Mouse (Mus musculus): ENCODE data around the gene Lonp1. TPM values are rescaled to one million over a fixed set of nuclear protein-coding genes. Genes with fewer than 3 reads are reported as not detected.
A peak's percentile ranks its signal among the peaks of the same experiment; 100 is the strongest.

The Lonp1 gene
- polyA plus RNA-seq, 1 experiment: 278 TPM

GRCm38 (mm10) chr17:56604422-56604821, 22.3 kb downstream of the Lonp1 start:
- TF ChIP-seq POLR2AphosphoS2 (IDR thresholded peaks at IDR 0.05; ENCODE audit: insufficient read length, low read depth): peak; percentile 57
- peak; percentile 33 for TF ChIP-seq POLR2A (IDR thresholded peaks at IDR 0.05; ENCODE audit: insufficient read length, low read depth)
- no peak for TF ChIP-seq CEBPB (IDR thresholded peaks at IDR 0.05; ENCODE audit: insufficient read depth, poor library complexity, severe bottlenecking)
- no peak overlapping the region for H3K4me3 ChIP-seq
- H3K79me2 ChIP-seq (ENCODE audit: control insufficient read depth, insufficient read depth): peaks cover 20% of the 10 kb centered on the region
- no peaks in the 10 kb centered on the region for H3K27me3 ChIP-seq (ENCODE audit: control insufficient read depth, insufficient read depth, insufficient read length)
- peaks cover 50% of the 10 kb centered on the region for H3K36me3 ChIP-seq (ENCODE audit: control insufficient read depth, insufficient read depth)
- H3ac ChIP-seq (ENCODE audit: control insufficient read depth, insufficient read length): no peak overlapping the region
- no peak overlapping the region for H3K4me2 ChIP-seq (ENCODE audit: low read depth)

- H3K4me3 ChIP-seq: no peak overlapping the region
- no peak overlapping the region for H3ac ChIP-seq (ENCODE audit: control insufficient read depth, insufficient read length)
- H3K27me3 ChIP-seq (ENCODE audit: control insufficient read depth, insufficient read depth, insufficient read length): no peaks in the 10 kb centered on the region
- H3K36me3 ChIP-seq (ENCODE audit: control insufficient read depth, insufficient read depth): peaks cover 53% of the 10 kb centered on the region
- TF ChIP-seq MAX (IDR thresholded peaks at IDR 0.05; ENCODE audit: low read depth) (no peak), POLR2AphosphoS2 (IDR thresholded peaks at IDR 0.05; ENCODE audit: insufficient read length, low read depth) (peak; percentile 35)
- H3K79me2 ChIP-seq (ENCODE audit: control insufficient read depth, insufficient read depth): peaks cover 17% of the 10 kb centered on the region
- H3K4me2 ChIP-seq (ENCODE audit: low read depth): no peak overlapping the region
These were observed 22.7 kb downstream of the Lonp1 start for GRCm38 (mm10) chr17:56604070-56604380.

- Histone ChIP-seq H3K36me3 (ENCODE audit: control insufficient read depth, insufficient read depth) (peaks cover 53% of the 10 kb centered on the region), H3ac (ENCODE audit: control insufficient read depth, insufficient read length) (no peak overlapping the region), H3K79me2 (ENCODE audit: control insufficient read depth, insufficient read depth) (peaks cover 11% of the 10 kb centered on the region), H3K27me3 (ENCODE audit: control insufficient read depth, insufficient read depth, insufficient read length) (no peaks in the 10 kb centered on the region), H3K4me2 (ENCODE audit: low read depth) (no peak overlapping the region), H3K4me3 (no peak overlapping the region)
- TF ChIP-seq MYOG (IDR thresholded peaks at IDR 0.05; ENCODE audit: control insufficient read depth in 1 of 3, insufficient read depth in 1 of 3, insufficient read length in 2 of 3, low read depth in 2 of 3) (no peak), POLR2AphosphoS2 (IDR thresholded peaks at IDR 0.05; ENCODE audit: insufficient read length, low read depth) (no peak), POLR2A (IDR thresholded peaks at IDR 0.05; ENCODE audit: insufficient read length, low read depth) (peak; percentile 15), MYOD1 (IDR thresholded peaks at IDR 0.05; ENCODE audit: control insufficient read depth in 1 of 3, insufficient read length in 2 of 3, low read depth in 2 of 3) (no peak), E2F4 (IDR thresholded peaks at IDR 0.05; ENCODE audit: insufficient read depth) (no peak), TCF3 (IDR thresholded peaks at IDR 0.05; ENCODE audit: insufficient read length, low read depth) (no peak), REST (IDR thresholded peaks at IDR 0.05; ENCODE audit: insufficient read depth, insufficient read length) (no peak), SRF (IDR thresholded peaks at IDR 0.05; ENCODE audit: control insufficient read depth, insufficient read length, low read depth) (no peak)
These were observed 23.3 kb downstream of the Lonp1 start for GRCm38 (mm10) chr17:56603186-56604069.

DNA sequence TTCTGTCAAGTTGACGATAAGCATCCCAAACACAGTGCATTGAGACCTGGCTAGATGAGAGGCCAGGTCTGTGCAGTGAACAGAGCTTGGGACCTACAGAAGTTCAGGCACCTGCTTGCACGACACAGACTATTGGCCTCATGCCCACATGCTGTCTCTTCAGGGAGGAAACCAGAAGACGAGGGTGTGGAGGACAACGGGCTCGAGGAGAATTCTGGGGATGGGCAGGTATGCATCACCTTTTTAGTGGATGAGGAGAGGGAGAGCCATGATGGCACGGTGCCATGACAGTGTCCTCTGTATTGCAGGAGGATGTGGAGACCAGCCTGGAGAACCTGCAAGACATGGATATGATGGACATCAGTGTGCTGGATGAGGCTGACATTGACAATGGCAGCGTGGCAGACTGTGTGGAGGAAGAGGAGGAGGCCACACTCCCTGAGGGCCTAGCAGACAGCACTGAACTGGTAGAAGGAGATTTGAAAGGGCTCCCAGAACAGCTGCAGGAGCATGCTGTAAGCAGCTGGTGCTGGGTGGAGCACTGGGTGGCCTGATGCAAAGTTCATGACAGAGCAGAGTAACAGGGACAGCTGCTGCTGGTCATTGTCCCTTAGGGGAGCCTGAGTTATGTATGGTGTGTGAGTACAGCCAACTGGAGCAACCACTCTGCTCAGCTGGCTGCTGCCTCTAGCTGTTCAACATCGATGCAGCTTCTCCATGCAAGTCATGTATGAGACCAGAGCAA, 33.0 kb downstream of the Lonp1 start:
- no peaks in the 10 kb centered on the region for H3K27me3 ChIP-seq (ENCODE audit: control insufficient read depth, insufficient read depth, insufficient read length)
- no peak overlapping the region for H3K4me3 ChIP-seq
- H3K79me2 ChIP-seq (ENCODE audit: control insufficient read depth, insufficient read depth): peaks cover 77% of the 10 kb centered on the region
- TF ChIP-seq MYOG (IDR thresholded peaks at IDR 0.05; ENCODE audit: control insufficient read depth in 1 of 3, insufficient read depth in 1 of 3, insufficient read length in 2 of 3, low read depth in 2 of 3) (peak; percentile 99 to 100 (median 100)), E2F4 (IDR thresholded peaks at IDR 0.05; ENCODE audit: insufficient read depth) (no peak), TCF12 (IDR thresholded peaks at IDR 0.05; ENCODE audit: insufficient read depth, poor library complexity, severe bottlenecking) (peak; percentile 99), TCF3 (IDR thresholded peaks at IDR 0.05; ENCODE audit: insufficient read length, low read depth) (peak; percentile 97), USF1 (IDR thresholded peaks at IDR 0.05; ENCODE audit: low read depth) (no peak), POLR2AphosphoS2 (IDR thresholded peaks at IDR 0.05; ENCODE audit: insufficient read length, low read depth) (peak; percentile 43), SRF (IDR thresholded peaks at IDR 0.05; ENCODE audit: control insufficient read depth, insufficient read length, low read depth) (no peak), MAX (IDR thresholded peaks at IDR 0.05; ENCODE audit: low read depth) (no peak), POLR2A (IDR thresholded peaks at IDR 0.05; ENCODE audit: insufficient read length, low read depth) (peak; percentile 61), REST (IDR thresholded peaks at IDR 0.05; ENCODE audit: insufficient read depth, insufficient read length) (no peak), MYOD1 (IDR thresholded peaks at IDR 0.05; ENCODE audit: control insufficient read depth in 1 of 3, insufficient read length in 2 of 3, low read depth in 2 of 3) (peak; percentile 99 to 100 (median 100)), CEBPB (IDR thresholded peaks at IDR 0.05; ENCODE audit: insufficient read depth, poor library complexity, severe bottlenecking) (peak; percentile 45; the same call in 1 of the 2 replicates)
- H3K4me2 ChIP-seq (ENCODE audit: low read depth): peak overlapping the region; percentile 63
- peaks cover 65% of the 10 kb centered on the region for H3K36me3 ChIP-seq (ENCODE audit: control insufficient read depth, insufficient read depth)
- H3ac ChIP-seq (ENCODE audit: control insufficient read depth, insufficient read length): no peak overlapping the region

GRCm38 (mm10) chr17:56592553-56592952, 34.1 kb downstream of the Lonp1 start:
- Histone ChIP-seq H3K79me2 (ENCODE audit: control insufficient read depth, insufficient read depth) (peaks cover 89% of the 10 kb centered on the region), H3K4me3 (no peak overlapping the region), H3K36me3 (ENCODE audit: control insufficient read depth, insufficient read depth) (peaks cover 61% of the 10 kb centered on the region), H3K27me3 (ENCODE audit: control insufficient read depth, insufficient read depth, insufficient read length) (no peaks in the 10 kb centered on the region), H3ac (ENCODE audit: control insufficient read depth, insufficient read length) (no peak overlapping the region), H3K4me2 (ENCODE audit: low read depth) (peak overlapping the region; percentile 50)
- peak; percentile 48 for TF ChIP-seq TCF12 (IDR thresholded peaks at IDR 0.05; ENCODE audit: insufficient read depth, poor library complexity, severe bottlenecking)
- peak in 2 of 3 experiments; percentile 41 to 64 for TF ChIP-seq MYOG (IDR thresholded peaks at IDR 0.05; ENCODE audit: control insufficient read depth in 1 of 3, insufficient read depth in 1 of 3, insufficient read length in 2 of 3, low read depth in 2 of 3)
- peak in 2 of 3 experiments; percentile 51 to 86 for TF ChIP-seq MYOD1 (IDR thresholded peaks at IDR 0.05; ENCODE audit: control insufficient read depth in 1 of 3, insufficient read length in 2 of 3, low read depth in 2 of 3)
- no peak for TF ChIP-seq CEBPB (IDR thresholded peaks at IDR 0.05; ENCODE audit: insufficient read depth, poor library complexity, severe bottlenecking)
